ENCODE assay signal across 9 mouse cellular contexts in genomic region chr2:167613335-167613734, GRCm38 (mm10). TPM values are rescaled to one million over a fixed set of nuclear protein-coding genes. Genes with fewer than 3 reads are reported as not detected.
DNase-seq lines count a peak whose midpoint lies in the region; ATAC-seq and TF ChIP-seq lines count a peak whose summit lies in the region.
"Not testable (repeated sequence)": the region's sequence is repeated elsewhere in the genome, so short reads cannot be mapped to it uniquely, and the experiment has no call there.
"Had no signal": no experiment of that assay in that cellular context is flagged by ENCODE, and none has a peak within 500 bp of the region (broad histone marks: within the 10 kb centered on the region; RNA-seq: fewer than 3 reads in every experiment).

No protein-coding gene starts in this region.

- not testable (repeated sequence) for H3K27ac ChIP-seq in ES-Bruce4 (ENCODE audit: insufficient read depth, low read length); MEL (ENCODE audit: control insufficient read depth, low read depth, low read length); forebrain, postnatal 0 days (ENCODE audit: low read depth, low read length); hindbrain, postnatal 0 days; layer of hippocampus, adult 2 months; liver, postnatal 0 days (ENCODE audit: low read depth); midbrain, postnatal 0 days (ENCODE audit: low read depth, low read length)

- not testable (repeated sequence) for H3K36me3 ChIP-seq in ES-Bruce4 (ENCODE audit: control insufficient read depth, insufficient read depth, low read length, poor library complexity, severe bottlenecking)
- H3K36me3 ChIP-seq in MEL (ENCODE audit: control insufficient read depth in 1 of 2, insufficient read depth in 2 of 2, low read length in 2 of 2) = peaks cover 0 to 19% of the 10 kb centered on the region in 2 experiments; a peak in 2 of 4 replicates
- peaks cover 40% of the 10 kb centered on the region for H3K36me3 ChIP-seq in forebrain, postnatal 0 days (ENCODE audit: insufficient read depth)
- H3K36me3 ChIP-seq in hindbrain, postnatal 0 days (ENCODE audit: insufficient read depth, low read length) = peaks cover 38% of the 10 kb centered on the region
- H3K36me3 ChIP-seq in liver, postnatal 0 days (replicated peaks; ENCODE audit: insufficient read depth, low read length) = peaks cover 73% of the 10 kb centered on the region
- peaks cover 33% of the 10 kb centered on the region for H3K36me3 ChIP-seq in midbrain, postnatal 0 days (ENCODE audit: insufficient read depth, low read length)

- DNase-seq in MEL (ENCODE audit: low read depth, low spot score); forebrain, postnatal 0 days; hindbrain, postnatal 0 days (ENCODE audit: low spot score); layer of hippocampus, adult 2 months (ENCODE audit: low spot score in 2 of 2); liver, postnatal 0 days; midbrain, postnatal 0 days (ENCODE audit: low spot score): not testable (repeated sequence)

- TF ChIP-seq CTCF in ES-Bruce4 (IDR thresholded peaks at IDR 0.05; ENCODE audit: low read depth, low read length) = peak; percentile 14
- TF ChIP-seq CTCF in MEL (IDR thresholded peaks at IDR 0.05 in 2 of 3, conservative IDR thresholded peaks at IDR 0.05 in 1 of 3; ENCODE audit: control insufficient read depth in 1 of 3, insufficient read depth in 1 of 3, low read depth in 2 of 3, low read length in 3 of 3, poor library complexity in 1 of 3, severe bottlenecking in 1 of 3) = peak; percentile 13 to 45 (median 14); a peak in 2 of 6 replicates
- peak; percentile 27; the same call in 1 of the 2 replicates for TF ChIP-seq CTCF in forebrain, postnatal 0 days (IDR thresholded peaks at IDR 0.05; ENCODE audit: low read depth)
- 0 out of 2 replicates have a peak, but pooled peaks have one; percentile 22 for TF ChIP-seq CTCF in hindbrain, postnatal 0 days (IDR thresholded peaks at IDR 0.05; ENCODE audit: low read depth)
- peak; percentile 53 for TF ChIP-seq CTCF in layer of hippocampus, adult 2 months (conservative IDR thresholded peaks at IDR 0.05)
- peak; percentile 47 for TF ChIP-seq CTCF in liver, postnatal 0 days (IDR thresholded peaks at IDR 0.05; ENCODE audit: low read depth)
- TF ChIP-seq CTCF in midbrain, postnatal 0 days (IDR thresholded peaks at IDR 0.05) = peak; percentile 42

- H3K27me3 ChIP-seq in ES-Bruce4 (ENCODE audit: control insufficient read depth, insufficient read depth, low read length, poor library complexity, severe bottlenecking); MEL (ENCODE audit: control insufficient read depth in 1 of 2, insufficient read depth in 2 of 2, low read length in 2 of 2); forebrain, postnatal 0 days (ENCODE audit: insufficient read depth, low read length); hindbrain, postnatal 0 days (ENCODE audit: insufficient read depth, low read length); liver, postnatal 0 days (ENCODE audit: insufficient read depth, low read length); midbrain, postnatal 0 days (ENCODE audit: insufficient read depth, low read length): not testable (repeated sequence)

- not testable (repeated sequence) for ATAC-seq in forebrain, postnatal 0 days; hindbrain, postnatal 0 days; liver, postnatal 0 days; midbrain, postnatal 0 days (ENCODE audit: low FRiP score)

- not testable (repeated sequence) for H3K9me3 ChIP-seq in ES-Bruce4 (replicated peaks; ENCODE audit: control insufficient read depth, insufficient read depth, low read length, poor library complexity, severe bottlenecking); MEL (replicated peaks; ENCODE audit: insufficient read depth, low read length); forebrain, postnatal 0 days (ENCODE audit: low read length); hindbrain, postnatal 0 days (ENCODE audit: low read length); liver, postnatal 0 days (ENCODE audit: low read length); midbrain, postnatal 0 days (ENCODE audit: low read length)

- not testable (repeated sequence) for H3K79me2 ChIP-seq in MEL (ENCODE audit: control insufficient read depth, insufficient read depth, low read length, poor library complexity)

- H3K9ac ChIP-seq in ES-Bruce4 (ENCODE audit: low read depth, poor library complexity, severe bottlenecking); MEL (ENCODE audit: control insufficient read depth, low read depth, low read length, poor library complexity, severe bottlenecking); forebrain, postnatal 0 days; hindbrain, postnatal 0 days (replicated peaks; ENCODE audit: low read length); liver, postnatal 0 days (replicated peaks); midbrain, postnatal 0 days (replicated peaks; ENCODE audit: low read length, poor library complexity, severe bottlenecking): not testable (repeated sequence)

- not testable (repeated sequence) for H3K4me1 ChIP-seq in ES-Bruce4 (ENCODE audit: control insufficient read depth, insufficient read depth, low read length); MEL (ENCODE audit: control insufficient read depth in 1 of 2, insufficient read depth in 2 of 2, low read length in 2 of 2); forebrain, postnatal 0 days (ENCODE audit: insufficient read depth); hindbrain, postnatal 0 days (ENCODE audit: insufficient read depth, low read length); liver, postnatal 0 days (ENCODE audit: insufficient read depth); midbrain, postnatal 0 days (ENCODE audit: insufficient read depth, low read length)

- not testable (repeated sequence) for H3K4me3 ChIP-seq in ES-Bruce4 (ENCODE audit: low read depth, low read length); MEL (ENCODE audit: control insufficient read depth in 1 of 2, insufficient read depth in 1 of 2, low read depth in 2 of 2, low read length in 2 of 2); forebrain, postnatal 0 days (ENCODE audit: low read depth, low read length); hindbrain, postnatal 0 days (ENCODE audit: low read length); layer of hippocampus, adult 2 months; liver, postnatal 0 days (ENCODE audit: low read depth, low read length); midbrain, postnatal 0 days (ENCODE audit: low read depth, low read length)

- not testable (repeated sequence) for TF ChIP-seq EP300 in ES-Bruce4 (IDR thresholded peaks at IDR 0.05; ENCODE audit: insufficient read depth, low read depth, low read length); MEL (IDR thresholded peaks at IDR 0.05; ENCODE audit: low read depth in 1 of 2, low read length in 2 of 2); liver, postnatal 0 days (IDR thresholded peaks at IDR 0.05; ENCODE audit: low read depth)

- H3K4me2 ChIP-seq in forebrain, postnatal 0 days (ENCODE audit: low read depth); hindbrain, postnatal 0 days (ENCODE audit: low read depth, low read length); liver, postnatal 0 days (ENCODE audit: low read depth, low read length); midbrain, postnatal 0 days (ENCODE audit: low read depth, low read length, poor library complexity, severe bottlenecking): not testable (repeated sequence)

- 95% methylated on average over 7 of the region's 7 CpGs for WGBS in forebrain, postnatal 0 days
- WGBS in hindbrain, postnatal 0 days = 96% methylated on average over 7 of the region's 7 CpGs
- 88% methylated on average over 5 of the region's 7 CpGs for WGBS in liver, postnatal 0 days (ENCODE audit: insufficient replicate concordance)
- WGBS in midbrain, postnatal 0 days = 96% methylated on average over 5 of the region's 7 CpGs

- TF ChIP-seq RAD21 in MEL (IDR thresholded peaks at IDR 0.05; ENCODE audit: low read depth, low read length) = peak; percentile 9; the same call in 1 of the 2 replicates

- not testable (repeated sequence) for TF ChIP-seq POLR2A in ES-Bruce4 (IDR thresholded peaks at IDR 0.05; ENCODE audit: insufficient read depth, low read length); MEL (IDR thresholded peaks at IDR 0.05; ENCODE audit: control insufficient read depth in 1 of 2, insufficient read depth in 1 of 2, low read depth in 1 of 2, low read length in 2 of 2, poor library complexity in 1 of 2)

RNA-seq across cellular contexts. Expression of gene Ube2v1, which starts 18.6 kb away (rescaled TPM):
- polyA plus RNA-seq in ES-Bruce4 (2011; ENCODE audit: insufficient read depth, insufficient read length, low read depth, missing spikeins) (189 and 193 TPM in 2 replicates), MEL (2012; ENCODE audit: insufficient read depth in 1 of 2, insufficient read length in 2 of 2, low read depth in 1 of 2, low replicate concordance in 2 of 2, missing spikeins in 1 of 2) (100 to 1,000 TPM in 1 of 2 experiments, not detected in 1; 343 TPM)
- total RNA-seq in MEL (2012; rRNA removed) = 156 and 164 TPM in 2 replicates
- 161 TPM in 2 replicates for total RNA-seq in forebrain, postnatal 0 days (2014; rRNA removed)
- 328 and 369 TPM in 2 replicates for polyA plus RNA-seq in forebrain, postnatal 0 days (2015; fragmentation: Nextera tagmentation; extraction: Ambion mirVana)
- 209 and 247 TPM in 2 replicates for total RNA-seq in hindbrain, postnatal 0 days (2014; rRNA removed)
- polyA plus RNA-seq in hindbrain, postnatal 0 days (2015; fragmentation: Nextera tagmentation; extraction: Ambion mirVana) = 380 and 384 TPM in 2 replicates
- 100 to 1,000 TPM; 216 to 232 TPM for total RNA-seq in layer of hippocampus, adult 2 months (2021)
- 122 TPM in 2 replicates for polyA plus RNA-seq in liver, postnatal 0 days (2015; fragmentation: Nextera tagmentation; extraction: Ambion mirVana)
- 191 and 233 TPM in 2 replicates for total RNA-seq in midbrain, postnatal 0 days (2014; rRNA removed)
- polyA plus RNA-seq in midbrain, postnatal 0 days (2015; fragmentation: Nextera tagmentation; extraction: Ambion mirVana) = 402 and 414 TPM in 2 replicates

RNA-seq across cellular contexts. Expression of gene Gm20431, which starts 48.0 kb away (rescaled TPM):
- polyA plus RNA-seq in ES-Bruce4 (2011; ENCODE audit: insufficient read depth, insufficient read length, low read depth, missing spikeins) = 3.2 and 7.0 TPM in 2 replicates
- total RNA-seq in MEL (2012; rRNA removed) = 5.2 and 8.1 TPM in 2 replicates
- 1 to 10 TPM in 1 of 2 experiments, not detected in 1; 5.9 TPM for polyA plus RNA-seq in MEL (2012; ENCODE audit: insufficient read depth in 1 of 2, insufficient read length in 2 of 2, low read depth in 1 of 2, low replicate concordance in 2 of 2, missing spikeins in 1 of 2)
- total RNA-seq in forebrain, postnatal 0 days (2014; rRNA removed) = not detected in 2 replicates
- polyA plus RNA-seq in forebrain, postnatal 0 days (2015; fragmentation: Nextera tagmentation; extraction: Ambion mirVana) = 7.5 and 9.7 TPM in 2 replicates
- total RNA-seq in hindbrain, postnatal 0 days (2014; rRNA removed) = 7.5 and 10.7 TPM in 2 replicates
- 7.2 and 9.8 TPM in 2 replicates for polyA plus RNA-seq in hindbrain, postnatal 0 days (2015; fragmentation: Nextera tagmentation; extraction: Ambion mirVana)
- 10 to 100 TPM; 36.5 to 44.2 TPM for total RNA-seq in layer of hippocampus, adult 2 months (2021)
- 1.7 and 2.4 TPM in 2 replicates for polyA plus RNA-seq in liver, postnatal 0 days (2015; fragmentation: Nextera tagmentation; extraction: Ambion mirVana)
- not detected in 2 replicates for total RNA-seq in midbrain, postnatal 0 days (2014; rRNA removed)
- polyA plus RNA-seq in midbrain, postnatal 0 days (2015; fragmentation: Nextera tagmentation; extraction: Ambion mirVana) = 11.2 and 12.0 TPM in 2 replicates
- polyA plus RNA-seq: frontal cortex, adult 2 months; G1E had no signal
